Mouse (Mus musculus): ENCODE measurements around the gene Dok7. TPM values are rescaled to one million over a fixed set of nuclear protein-coding genes. Genes with fewer than 3 reads are reported as not detected.

The Dok7 gene
- polyA plus RNA-seq, 1 experiment, result not detected

- WGBS, result 97% methylated on average over 2 of the region's 2 CpGs
- Histone ChIP-seq H3K27ac (ENCODE audit: insufficient read depth, low read depth, low read length) (no peak overlapping the region), H3K4me1 (ENCODE audit: control insufficient read depth, insufficient read depth, low read length) (no peaks in the 10 kb centered on the region), H3K4me3 (ENCODE audit: insufficient read depth, low read depth, low read length) (no peak overlapping the region)
- TF ChIP-seq CTCF (IDR thresholded peaks at IDR 0.05; ENCODE audit: insufficient read depth, low read depth, low read length) (no peak), POLR2A (IDR thresholded peaks at IDR 0.05; ENCODE audit: insufficient read depth, low read depth, low read length) (no peak)
These were observed 61.9 kb downstream of the Dok7 start for GRCm38 (mm10) chr5:35118418-35118817.

GRCm38 (mm10) chr5:35120024-35120423 is 63.5 kb downstream of the Dok7 start:
- no peaks in the 10 kb centered on the region for H3K4me1 ChIP-seq (ENCODE audit: control insufficient read depth, insufficient read depth, low read length)
- H3K27ac ChIP-seq (ENCODE audit: insufficient read depth, low read depth, low read length), result no peak overlapping the region
- no peak for TF ChIP-seq POLR2A (IDR thresholded peaks at IDR 0.05; ENCODE audit: insufficient read depth, low read depth, low read length)
- no peak for TF ChIP-seq CTCF (IDR thresholded peaks at IDR 0.05; ENCODE audit: insufficient read depth, low read depth, low read length)
- H3K4me3 ChIP-seq (ENCODE audit: insufficient read depth, low read depth, low read length), result no peak overlapping the region
- WGBS, result 91% methylated on average over 8 of the region's 8 CpGs

- 56% methylated on average over 16 of the region's 16 CpGs for WGBS
- Histone ChIP-seq H3K27ac (ENCODE audit: insufficient read depth, low read depth, low read length) (no peak overlapping the region), H3K4me1 (ENCODE audit: control insufficient read depth, insufficient read depth, low read length) (peaks cover 12% of the 10 kb centered on the region; the same call in 1 of the 2 replicates), H3K4me3 (ENCODE audit: insufficient read depth, low read depth, low read length) (no peak overlapping the region)
- TF ChIP-seq POLR2A (IDR thresholded peaks at IDR 0.05; ENCODE audit: insufficient read depth, low read depth, low read length) (no peak), CTCF (IDR thresholded peaks at IDR 0.05; ENCODE audit: insufficient read depth, low read depth, low read length) (no peak)
These were observed 72.6 kb downstream of the Dok7 start for GRCm38 (mm10) chr5:35129208-35129607.

- TF ChIP-seq POLR2A (IDR thresholded peaks at IDR 0.05; ENCODE audit: insufficient read depth, low read depth, low read length), result no peak
- no peak for TF ChIP-seq CTCF (IDR thresholded peaks at IDR 0.05; ENCODE audit: insufficient read depth, low read depth, low read length)
- H3K27ac ChIP-seq (ENCODE audit: insufficient read depth, low read depth, low read length), result no peak overlapping the region
- WGBS, result 89% methylated on average over 7 of the region's 7 CpGs
- H3K4me1 ChIP-seq (ENCODE audit: control insufficient read depth, insufficient read depth, low read length), result peaks cover 12% of the 10 kb centered on the region; the same call in 1 of the 2 replicates
- H3K4me3 ChIP-seq (ENCODE audit: insufficient read depth, low read depth, low read length), result no peak overlapping the region
These were observed 73.2 kb downstream of the Dok7 start for GRCm38 (mm10) chr5:35129767-35130191.

- TF ChIP-seq CTCF (IDR thresholded peaks at IDR 0.05; ENCODE audit: insufficient read depth, low read depth, low read length), result no peak
- TF ChIP-seq POLR2A (IDR thresholded peaks at IDR 0.05; ENCODE audit: insufficient read depth, low read depth, low read length), result no peak
- 33% methylated on average over 1 of the region's 1 CpGs for WGBS
- no peak overlapping the region for H3K4me3 ChIP-seq (ENCODE audit: insufficient read depth, low read depth, low read length)
- no peak overlapping the region for H3K27ac ChIP-seq (ENCODE audit: insufficient read depth, low read depth, low read length)
- peaks cover 12% of the 10 kb centered on the region; the same call in 1 of the 2 replicates for H3K4me1 ChIP-seq (ENCODE audit: control insufficient read depth, insufficient read depth, low read length)
These were observed 74.7 kb downstream of the Dok7 start for GRCm38 (mm10) chr5:35131237-35131636.

- WGBS, result 14% methylated on average over 7 of the region's 7 CpGs
- TF ChIP-seq CTCF (IDR thresholded peaks at IDR 0.05; ENCODE audit: insufficient read depth, low read depth, low read length), result peak; percentile 64
- TF ChIP-seq POLR2A (IDR thresholded peaks at IDR 0.05; ENCODE audit: insufficient read depth, low read depth, low read length), result no peak
- peaks cover 12% of the 10 kb centered on the region; the same call in 1 of the 2 replicates for H3K4me1 ChIP-seq (ENCODE audit: control insufficient read depth, insufficient read depth, low read length)
- H3K4me3 ChIP-seq (ENCODE audit: insufficient read depth, low read depth, low read length), result no peak overlapping the region
- no peak overlapping the region for H3K27ac ChIP-seq (ENCODE audit: insufficient read depth, low read depth, low read length)
These were observed 75.2 kb downstream of the Dok7 start for GRCm38 (mm10) chr5:35131773-35132172.

- 95% methylated on average over 9 of the region's 9 CpGs for WGBS
- H3K27ac ChIP-seq (ENCODE audit: insufficient read depth, low read depth, low read length), result no peak overlapping the region
- no peak overlapping the region for H3K4me3 ChIP-seq (ENCODE audit: insufficient read depth, low read depth, low read length)
- no peak for TF ChIP-seq CTCF (IDR thresholded peaks at IDR 0.05; ENCODE audit: insufficient read depth, low read depth, low read length)
- no peak for TF ChIP-seq POLR2A (IDR thresholded peaks at IDR 0.05; ENCODE audit: insufficient read depth, low read depth, low read length)
- H3K4me1 ChIP-seq (ENCODE audit: control insufficient read depth, insufficient read depth, low read length), result peaks cover 13% of the 10 kb centered on the region
These were observed 75.9 kb downstream of the Dok7 start for GRCm38 (mm10) chr5:35132278-35132980.

GRCm38 (mm10) chr5:35133468-35133867 is 76.9 kb downstream of the Dok7 start:
- Histone ChIP-seq H3K27ac (ENCODE audit: insufficient read depth, low read depth, low read length) (no peak overlapping the region), H3K4me1 (ENCODE audit: control insufficient read depth, insufficient read depth, low read length) (peaks cover 24% of the 10 kb centered on the region), H3K4me3 (ENCODE audit: insufficient read depth, low read depth, low read length) (no peak overlapping the region)
- 93% methylated on average over 4 of the region's 4 CpGs for WGBS
- no peak for TF ChIP-seq POLR2A (IDR thresholded peaks at IDR 0.05; ENCODE audit: insufficient read depth, low read depth, low read length)
- no peak for TF ChIP-seq CTCF (IDR thresholded peaks at IDR 0.05; ENCODE audit: insufficient read depth, low read depth, low read length)

- no peak overlapping the region for H3K27ac ChIP-seq (ENCODE audit: insufficient read depth, low read depth, low read length)
- no peak overlapping the region for H3K4me3 ChIP-seq (ENCODE audit: insufficient read depth, low read depth, low read length)
- WGBS, result 86% methylated on average over 3 of the region's 3 CpGs
- H3K4me1 ChIP-seq (ENCODE audit: control insufficient read depth, insufficient read depth, low read length), result peaks cover 22% of the 10 kb centered on the region
- no peak for TF ChIP-seq POLR2A (IDR thresholded peaks at IDR 0.05; ENCODE audit: insufficient read depth, low read depth, low read length)
- no peak for TF ChIP-seq CTCF (IDR thresholded peaks at IDR 0.05; ENCODE audit: insufficient read depth, low read depth, low read length)
These were observed 77.7 kb downstream of the Dok7 start for GRCm38 (mm10) chr5:35134286-35134685.
